Mouse (Mus musculus) limb, embryonic 10.5 days (tissue): ENCODE data around the gene Olfr1502. TPM values are rescaled to one million over a fixed set of nuclear protein-coding genes. Genes with fewer than 3 reads are reported as not detected.
"Not testable (repeated sequence)": the region's sequence is repeated elsewhere in the genome, so short reads cannot be mapped to it uniquely, and the experiment has no call there.

Source experiments
- DNase-seq: peaks from one replicate; pipeline ENCODE4 v3.0.0-alpha.2; 2017; ENCODE audit warnings: low spot score
- H3K27ac ChIP-seq: fragments of 300-500 bp; sonication (generic); 2 replicates; pipeline ENCODE4 v1.5.1; 2016; ENCODE audit warnings: mild to moderate bottlenecking
- H3K27me3 ChIP-seq: fragments of 300-500 bp; sonication (generic); 2 replicates; pipeline ENCODE4 v1.6.1; 2016; ENCODE audit warnings: low read depth, mild to moderate bottlenecking; ENCODE audit not compliant: poor library complexity, severe bottlenecking
- H3K36me3 ChIP-seq: fragments of 300-500 bp; sonication (generic); 2 replicates; pipeline ENCODE4 v1.6.1; 2016; ENCODE audit warnings: mild to moderate bottlenecking, moderate library complexity
- H3K4me1 ChIP-seq: fragments of 300-500 bp; sonication (generic); 2 replicates; pipeline ENCODE4 v1.6.1; 2016
- H3K4me3 ChIP-seq: fragments of 300-500 bp; sonication (generic); 2 replicates; pipeline ENCODE4 v1.5.1; 2016; ENCODE audit warnings: mild to moderate bottlenecking, moderate library complexity
- H3K9me3 ChIP-seq: fragments of 300-500 bp; sonication (generic); replicated peaks from 2 replicates; pipeline ENCODE4 v1.6.1; 2016; ENCODE audit warnings: mild to moderate bottlenecking
- WGBS: fragments of 180-500 bp; shearing (Covaris S2); methylation state at CpG from one replicate; pipeline ENCODE4 v1.1.7; 2016; 5-methylcytosine and 5-hydroxymethylcytosine counted together
- polyA plus RNA-seq: library from polyadenylated mRNA; unstranded; fragments of >200 nt; fragmentation: Nextera tagmentation; extraction: Ambion mirVana; gene quantifications from 2 replicates; pipeline ENCODE4 v1.2.1, GENCODE M21; 2016

Olfr1502 gene
- polyA plus RNA-seq, result not detected in 2 replicates

GRCm38 (mm10) chr19:13861495-13861894, at the start of gene Olfr1502:
Olfr1502 (plus strand) TSS chr19:13861795.
- H3K27me3 ChIP-seq, result no peaks in the 10 kb centered on the region

DNA sequence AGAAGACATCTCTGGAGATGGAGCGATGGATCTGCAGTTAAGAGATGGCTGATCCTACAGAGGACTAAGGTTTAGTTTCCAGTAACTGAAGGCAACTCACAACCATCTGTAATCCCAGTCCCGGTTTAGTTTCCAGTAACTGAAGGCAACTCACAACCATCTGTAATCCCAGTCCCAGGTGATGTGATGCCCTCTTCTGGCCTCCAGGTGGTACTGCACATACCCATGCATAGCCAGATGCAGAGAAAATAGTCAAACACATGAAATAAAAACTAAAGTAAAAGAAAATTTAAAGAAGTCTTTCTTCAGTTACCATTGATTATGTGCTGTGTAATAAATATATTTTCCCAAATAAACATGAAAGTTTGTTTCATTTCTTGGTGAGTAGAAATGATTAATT, 48.8 kb upstream of the Olfr1502 start:
- WGBS, result 64% methylated on average over 2 of the region's 2 CpGs
- no peak for DNase-seq

More at GRCm38 (mm10) chr19:13861495-13861894, at the start of gene Olfr1502:
- Histone ChIP-seq H3K36me3 (no peaks in the 10 kb centered on the region), H3K27ac (no peak within 1 kb of the TSS), H3K4me3 (no peak within 1 kb of the TSS), H3K4me1 (no peaks in the 10 kb centered on the region), H3K9me3 (no peaks in the 10 kb centered on the region)
- no peak for DNase-seq
- WGBS, result 90% methylated on average over 1 of the region's 1 CpGs

GRCm38 (mm10) chr19:13818827-13819226, 42.8 kb upstream of the Olfr1502 start:
- 43% methylated on average over 5 of the region's 5 CpGs for whole genome bisulfite sequencing
- Histone ChIP-seq H3K9me3 (no peaks in the 10 kb centered on the region), H3K27ac (no peak overlapping the region), H3K27me3 (no peaks in the 10 kb centered on the region), H3K4me3 (no peak overlapping the region), H3K4me1 (no peaks in the 10 kb centered on the region), H3K36me3 (no peaks in the 10 kb centered on the region)
- DNase-seq, result no peak

More for the DNA sequence above, 48.8 kb upstream of the Olfr1502 start:
- H3K27me3 ChIP-seq, result no peaks in the 10 kb centered on the region
- H3K4me1 ChIP-seq, result no peaks in the 10 kb centered on the region
- H3K9me3 ChIP-seq, result no peaks in the 10 kb centered on the region
- no peak overlapping the region for H3K27ac ChIP-seq
- no peak overlapping the region for H3K4me3 ChIP-seq
- no peaks in the 10 kb centered on the region for H3K36me3 ChIP-seq

DNA sequence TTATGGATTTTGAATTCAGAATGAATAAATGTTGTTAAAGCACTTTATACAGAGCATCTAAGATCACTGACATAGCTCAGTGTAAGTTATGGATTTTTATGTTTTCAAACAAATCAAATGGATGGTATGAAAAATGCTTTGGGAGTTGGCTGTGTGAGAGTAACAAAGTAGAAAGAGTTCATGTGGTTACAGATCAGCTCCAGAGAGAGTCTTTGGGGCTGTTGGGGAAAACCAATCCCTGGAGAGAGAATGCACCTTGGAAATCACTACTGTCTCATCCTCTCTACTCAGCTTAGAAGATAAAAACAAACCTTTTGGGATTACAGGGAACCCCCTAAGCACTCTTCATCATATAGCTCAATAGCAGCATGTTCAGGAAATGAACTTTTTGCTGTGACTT, 42.2 kb upstream of the Olfr1502 start, which contains the start of gene Olfr1499:
TSS of gene Olfr1499 (minus strand) at position 101 of the 400 bp plus-strand sequence.
- Histone ChIP-seq H3K4me3 (no peak within 1 kb of the TSS), H3K9me3 (no peaks in the 10 kb centered on the region), H3K27ac (no peak within 1 kb of the TSS), H3K4me1 (no peaks in the 10 kb centered on the region), H3K27me3 (no peaks in the 10 kb centered on the region), H3K36me3 (no peaks in the 10 kb centered on the region)
- no peak for DNase-seq

- Histone ChIP-seq H3K27me3 (no peaks in the 10 kb centered on the region), H3K4me3 (no peak overlapping the region), H3K27ac (no peak overlapping the region), H3K36me3 (no peaks in the 10 kb centered on the region), H3K9me3 (no peaks in the 10 kb centered on the region), H3K4me1 (no peaks in the 10 kb centered on the region)
- DNase-seq, result no peak
- 72% methylated on average over 5 of the region's 5 CpGs for WGBS
These were observed 40.7 kb upstream of the Olfr1502 start for GRCm38 (mm10) chr19:13820847-13821246.

DNA sequence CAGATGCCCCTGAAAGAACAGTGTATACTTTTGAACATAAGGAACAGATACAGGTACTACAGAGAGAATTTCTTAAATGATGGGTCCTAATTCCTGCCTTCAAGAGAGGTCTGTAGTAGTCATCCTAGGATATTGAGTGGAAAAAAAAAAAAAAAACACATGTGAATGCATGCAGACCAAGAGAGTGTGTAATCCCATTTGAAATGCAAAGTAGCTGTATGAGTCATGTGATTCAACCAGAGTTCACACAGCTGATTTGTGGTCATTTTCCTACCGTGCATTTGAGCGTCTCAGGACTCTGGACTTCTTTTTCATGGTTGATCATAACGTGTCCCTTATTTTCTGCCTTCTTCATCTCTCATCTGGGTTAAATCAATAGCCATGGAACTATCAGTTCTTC, 33.1 kb upstream of the Olfr1502 start:
- Histone ChIP-seq H3K36me3 (no peaks in the 10 kb centered on the region), H3K9me3 (no peaks in the 10 kb centered on the region), H3K27ac (no peak overlapping the region), H3K4me1 (no peaks in the 10 kb centered on the region), H3K4me3 (no peak overlapping the region), H3K27me3 (no peaks in the 10 kb centered on the region)
- 86% methylated on average over 3 of the region's 3 CpGs for WGBS
- no peak for DNase-seq

DNA sequence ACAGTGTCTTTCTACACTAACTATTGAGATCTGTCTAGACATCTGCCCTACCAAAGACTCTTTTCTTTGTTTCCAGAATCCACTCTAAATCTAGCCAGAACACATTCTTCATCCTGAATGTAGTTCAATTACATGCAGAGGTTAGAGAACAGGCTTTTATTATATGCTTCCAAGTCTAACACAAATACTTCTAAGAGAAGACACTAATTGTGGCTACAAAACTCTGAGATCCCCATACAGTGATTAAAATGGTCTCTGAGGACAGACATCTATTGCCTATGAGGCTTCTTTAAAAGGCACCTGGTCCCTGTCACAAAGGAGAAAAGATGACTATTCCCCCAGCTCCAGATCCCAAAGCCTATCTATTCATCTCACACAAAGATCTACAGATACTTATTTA, 31.2 kb upstream of the Olfr1502 start, which contains the start of gene Olfr1500:
TSS of gene Olfr1500 (minus strand) at position 101 of the 400 bp plus-strand sequence.
- Histone ChIP-seq H3K27me3 (no peaks in the 10 kb centered on the region), H3K27ac (no peak within 1 kb of the TSS), H3K4me1 (no peaks in the 10 kb centered on the region), H3K4me3 (no peak within 1 kb of the TSS), H3K36me3 (no peaks in the 10 kb centered on the region), H3K9me3 (no peaks in the 10 kb centered on the region)
- no peak for DNase-seq

DNA sequence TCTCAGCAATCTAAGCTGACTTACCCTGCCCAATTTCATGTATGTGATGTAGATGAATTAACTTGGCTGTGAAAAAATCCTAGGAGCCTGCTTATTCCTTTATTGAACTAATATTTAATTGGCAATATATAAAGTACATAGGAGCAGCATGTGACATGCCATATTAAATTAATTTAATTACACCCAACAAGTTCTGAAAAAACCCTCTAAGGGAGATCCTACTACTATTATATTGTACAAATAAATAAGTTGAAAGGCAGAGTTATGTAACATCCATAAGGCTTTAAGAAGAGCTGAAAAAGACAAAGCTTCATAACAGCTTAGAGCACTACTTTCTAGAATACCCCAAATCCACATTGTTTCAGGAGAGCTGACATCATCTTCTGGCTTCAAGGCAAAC, 11.0 kb upstream of the Olfr1502 start, which contains the start of gene Olfr1501:
TSS of gene Olfr1501 (minus strand) at position 101 of the 400 bp plus-strand sequence.
- not testable (repeated sequence) for H3K4me1 ChIP-seq, H3K36me3 ChIP-seq, H3K27ac ChIP-seq, H3K9me3 ChIP-seq, H3K27me3 ChIP-seq, DNase-seq, H3K4me3 ChIP-seq

DNA sequence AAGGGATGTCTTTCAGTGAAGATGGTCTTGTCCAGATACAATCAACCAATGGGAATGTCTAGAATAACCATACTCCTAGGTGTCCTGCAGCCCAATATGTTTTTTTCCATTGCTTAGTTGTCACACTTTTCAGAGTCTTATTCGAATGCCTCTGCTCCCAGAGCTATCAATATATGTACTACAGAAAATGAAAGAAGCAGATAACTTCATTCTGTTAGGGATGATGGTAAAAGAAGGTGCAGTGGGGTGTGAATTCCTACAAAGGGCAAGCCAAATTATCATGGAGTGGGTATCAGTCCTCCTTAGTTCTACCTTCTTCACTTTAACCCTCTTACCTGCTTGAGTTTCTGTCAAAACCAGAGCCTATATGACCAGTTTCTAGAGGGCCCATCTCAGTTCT, 36.2 kb downstream of the Olfr1502 start, which contains the start of gene Olfr1504:
TSS of gene Olfr1504 (minus strand) at position 101 of the 400 bp plus-strand sequence.
- Histone ChIP-seq H3K27ac (no peak within 1 kb of the TSS), H3K4me3 (no peak within 1 kb of the TSS), H3K9me3 (no peaks in the 10 kb centered on the region), H3K27me3 (no peaks in the 10 kb centered on the region), H3K36me3 (no peaks in the 10 kb centered on the region), H3K4me1 (no peaks in the 10 kb centered on the region)
- 78% methylated on average over 1 of the region's 1 CpGs for WGBS
- DNase-seq, result no peak

Other genes with a start within 250 kb of the Olfr1502 start
- not detected in 2 replicates for gene Olfr1487, start 244.4 kb upstream of the Olfr1502 start, polyA plus RNA-seq
- gene Olfr1489, start 230.2 kb upstream of the Olfr1502 start, polyA plus RNA-seq, result not detected in 2 replicates
- not detected in 2 replicates for gene Olfr1490, start 210.7 kb upstream of the Olfr1502 start, polyA plus RNA-seq
- not detected in 2 replicates for gene Olfr1491, start 164.5 kb upstream of the Olfr1502 start, polyA plus RNA-seq
- not detected in 2 replicates for gene Olfr1493-ps1, start 138.5 kb upstream of the Olfr1502 start, polyA plus RNA-seq
- gene Olfr1494, start 122.1 kb upstream of the Olfr1502 start, polyA plus RNA-seq, result not detected in 2 replicates
- gene Olfr1495, start 97.2 kb upstream of the Olfr1502 start, polyA plus RNA-seq, result not detected in 2 replicates
- gene Olfr1496, start 83.9 kb upstream of the Olfr1502 start, polyA plus RNA-seq, result not detected in 2 replicates
- not detected in 2 replicates for gene Olfr1497, start 63.6 kb upstream of the Olfr1502 start, polyA plus RNA-seq
- gene Olfr1499, start 42.3 kb upstream of the Olfr1502 start, polyA plus RNA-seq, result not detected in 2 replicates
- gene Olfr1500, start 31.3 kb upstream of the Olfr1502 start, polyA plus RNA-seq, result not detected in 2 replicates
- not detected in 2 replicates for gene Olfr1501, start 11.1 kb upstream of the Olfr1502 start, polyA plus RNA-seq
- not detected in 2 replicates for gene Olfr1504, start 36.1 kb downstream of the Olfr1502 start, polyA plus RNA-seq
- gene Olfr1505, start 51.7 kb downstream of the Olfr1502 start, polyA plus RNA-seq, result not detected in 2 replicates